Comparison of ENCODE assay signal across 9 mouse cellular contexts in the genomic region with DNA sequence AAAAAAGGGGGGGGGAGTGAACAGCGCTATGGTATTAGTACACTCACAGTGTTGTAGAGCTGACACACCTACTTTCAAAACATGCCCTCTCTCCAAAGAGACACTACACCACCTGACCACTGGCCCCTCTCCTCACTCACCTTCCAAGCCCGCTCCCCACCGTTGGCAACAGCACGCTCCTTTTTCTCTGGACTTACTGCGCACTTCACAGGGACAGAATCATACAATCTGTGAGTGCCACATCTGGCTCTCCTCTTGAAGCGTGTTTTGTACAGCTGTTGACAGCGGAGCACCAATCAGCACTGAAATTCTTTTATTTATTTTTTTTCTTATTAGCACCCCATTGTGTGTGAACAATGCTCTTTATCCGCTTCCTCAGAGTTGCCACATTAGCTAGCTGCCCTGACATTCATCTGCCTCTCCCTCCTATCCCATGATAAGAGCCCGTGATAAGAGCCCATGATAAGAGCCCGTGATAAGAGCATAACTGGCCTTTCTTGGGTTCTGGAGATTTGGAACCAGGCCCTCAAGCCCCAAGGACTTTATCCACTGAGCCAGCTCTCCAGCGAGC. TPM values are rescaled to one million over a fixed set of nuclear protein-coding genes. Genes with fewer than 3 reads are reported as not detected.
DNase-seq lines count a peak whose midpoint lies in the region; ATAC-seq and TF ChIP-seq lines count a peak whose summit lies in the region.
"Had no signal": no experiment of that assay in that cellular context is flagged by ENCODE, and none has a peak within 500 bp of the region (broad histone marks: within the 10 kb centered on the region; RNA-seq: fewer than 3 reads in every experiment).

No protein-coding gene starts in this region.

- no peak for ATAC-seq in liver, embryonic 16.5 days (ENCODE audit: low read depth)
- no peak for ATAC-seq in stomach, postnatal 0 days (ENCODE audit: low FRiP score, low TSS enrichment)

- no peaks in the 10 kb centered on the region for H3K9me3 ChIP-seq in liver, embryonic 16.5 days (replicated peaks; ENCODE audit: control insufficient read depth, low read length)
- no peaks in the 10 kb centered on the region for H3K9me3 ChIP-seq in stomach, postnatal 0 days (ENCODE audit: control insufficient read depth, low read length)

- peak overlapping the region; percentile 29; the same call in 1 of the 2 replicates for H3K9ac ChIP-seq in liver, embryonic 16.5 days (ENCODE audit: low read depth, low read length)
- H3K9ac ChIP-seq in stomach, postnatal 0 days (ENCODE audit: low read length): no peak overlapping the region

- H3K4me3 ChIP-seq in liver, embryonic 16.5 days (ENCODE audit: low read depth, low read length): no peak overlapping the region
- H3K4me3 ChIP-seq in stomach, postnatal 0 days (ENCODE audit: low read depth, low read length): no peak overlapping the region

- WGBS in liver, embryonic 16.5 days (ENCODE audit: insufficient replicate concordance): 47% methylated on average over 11 of the region's 11 CpGs
- 43% methylated on average over 11 of the region's 11 CpGs for WGBS in stomach, postnatal 0 days

- no peak overlapping the region for H3K27ac ChIP-seq in liver, embryonic 16.5 days (ENCODE audit: low read length)
- no peak overlapping the region for H3K27ac ChIP-seq in stomach, postnatal 0 days (replicated peaks)

- TF ChIP-seq CTCF in stomach, postnatal 0 days (IDR thresholded peaks at IDR 0.05; ENCODE audit: low read depth): no peak

- H3K36me3 ChIP-seq in liver, embryonic 16.5 days (ENCODE audit: control insufficient read depth, insufficient read depth): no peaks in the 10 kb centered on the region
- no peaks in the 10 kb centered on the region for H3K36me3 ChIP-seq in stomach, postnatal 0 days (ENCODE audit: control insufficient read depth, insufficient read depth, low read length)

- peak overlapping the region; percentile 83 for H3K4me2 ChIP-seq in liver, embryonic 16.5 days (ENCODE audit: low read depth, low read length)
- H3K4me2 ChIP-seq in stomach, postnatal 0 days (replicated peaks; ENCODE audit: low read depth): 0 out of 2 replicates have a peak overlapping the region, but pooled peaks have one; percentile 29

- no peaks in the 10 kb centered on the region for H3K27me3 ChIP-seq in liver, embryonic 16.5 days (ENCODE audit: control insufficient read depth, insufficient read depth, low read depth, low read length)
- no peaks in the 10 kb centered on the region for H3K27me3 ChIP-seq in stomach, postnatal 0 days (ENCODE audit: control insufficient read depth, insufficient read depth, low read length)

- DNase-seq in adrenal gland, postnatal 10 days: peak; percentile 35
- DNase-seq in adrenal gland, adult 8-10 months: no peak
- DNase-seq in ovary, adult 18-20 months (ENCODE audit: low spot score): peak; percentile 73
- DNase-seq in ovary, postnatal 14 days (ENCODE audit: low spot score): no peak
- DNase-seq in stomach, postnatal 0 days (ENCODE audit: low spot score): no peak
- no peak for DNase-seq in left cerebral cortex, adult 18-20 months (ENCODE audit: low spot score in 2 of 2)
- DNase-seq in T-cell, adult 2 months (ENCODE audit: low spot score): no peak

- H3K4me1 ChIP-seq in liver, embryonic 16.5 days (ENCODE audit: control insufficient read depth, low read depth, low read length): peaks cover 34% of the 10 kb centered on the region
- no peaks in the 10 kb centered on the region; the same call in 1 of the 2 replicates for H3K4me1 ChIP-seq in stomach, postnatal 0 days (replicated peaks; ENCODE audit: control insufficient read depth, insufficient read depth)

- no peak for TF ChIP-seq EP300 in stomach, postnatal 0 days (optimal IDR thresholded peaks at IDR 0.05)

RNA-seq across cellular contexts. Expression of gene Scd3, which starts 43.4 kb away (rescaled TPM):
- under 1 TPM in 1 of 2 experiments, not detected in 1; 0.21 TPM for total RNA-seq in adrenal gland, postnatal 10 days (2021)
- total RNA-seq in adrenal gland, adult 8-10 months (2022): under 1 TPM in 3 of 4 experiments, not detected in 1; 0.06 to 0.31 (median 0.12) TPM
- 0.04 TPM in 1 of 2 replicates, not detected in the other for polyA plus RNA-seq in liver, embryonic 16.5 days (2015; fragmentation: Nextera tagmentation; extraction: Ambion mirVana)
- polyA plus RNA-seq in stomach, postnatal 0 days (2015; fragmentation: Nextera tagmentation; extraction: Ambion mirVana): 0.05 and 0.10 TPM in 2 replicates
- total RNA-seq in left cerebral cortex, adult 18-20 months (2021): 1 to 10 TPM; 1.9 to 3.0 TPM

RNA-seq across cellular contexts. Expression of gene Scd2, which starts 47.0 kb away (rescaled TPM):
- total RNA-seq in adrenal gland, postnatal 10 days (2021): 100 to 1,000 TPM; 226 to 239 TPM
- 1,000 to 10,000 TPM in 3 of 4 experiments, 100 to 1,000 TPM in 1; 965 to 1,225 (median 1,109) TPM for total RNA-seq in adrenal gland, adult 8-10 months (2022)
- polyA plus RNA-seq in liver, embryonic 16.5 days (2015; fragmentation: Nextera tagmentation; extraction: Ambion mirVana): 131 and 147 TPM in 2 replicates
- 29.5 and 34.0 TPM in 2 replicates for polyA plus RNA-seq in stomach, postnatal 0 days (2015; fragmentation: Nextera tagmentation; extraction: Ambion mirVana)
- total RNA-seq in left cerebral cortex, adult 18-20 months (2021): 100 to 1,000 TPM; 581 to 588 TPM

RNA-seq across cellular contexts. Expression of gene Pkd2l1, which starts 54.2 kb away (rescaled TPM):
- total RNA-seq in adrenal gland, postnatal 10 days (2021): not detected
- not detected for total RNA-seq in adrenal gland, adult 8-10 months (2022)
- polyA plus RNA-seq in liver, embryonic 16.5 days (2015; fragmentation: Nextera tagmentation; extraction: Ambion mirVana): not detected in 2 replicates
- not detected in 2 replicates for polyA plus RNA-seq in stomach, postnatal 0 days (2015; fragmentation: Nextera tagmentation; extraction: Ambion mirVana)
- under 1 TPM; 0.16 to 0.23 TPM for total RNA-seq in left cerebral cortex, adult 18-20 months (2021)
- polyA plus RNA-seq: embryonic facial prominence, embryonic 11.5 days had no signal

Comparison
In these comparisons a context has a peak if more than half of its experiments do, and no peak if none do; other contexts are left out.
1. DNase-seq: peak in adrenal gland, postnatal 10 days (single experiment) and ovary, adult 18-20 months (single experiment); none in adrenal gland, adult 8-10 months (single experiment), ovary, postnatal 14 days (single experiment), stomach, postnatal 0 days (single experiment), left cerebral cortex, adult 18-20 months (0 of 2) and T-cell, adult 2 months (single experiment).